Mouse (Mus musculus) heart, postnatal 0 days (tissue): ENCODE data around the gene Ahcyl2.

Experiments
- CTCF ChIP-seq: IDR thresholded peaks from 2 replicates; pipeline ENCODE4 v1.5.1; 2016; ENCODE audit warnings: antibody characterized with exemption, control low read depth, low read depth
- EP300 ChIP-seq: IDR thresholded peaks from 2 replicates; pipeline ENCODE4 v1.6.1; 2016; ENCODE audit warnings: antibody characterized with exemption, low read depth

DNA sequence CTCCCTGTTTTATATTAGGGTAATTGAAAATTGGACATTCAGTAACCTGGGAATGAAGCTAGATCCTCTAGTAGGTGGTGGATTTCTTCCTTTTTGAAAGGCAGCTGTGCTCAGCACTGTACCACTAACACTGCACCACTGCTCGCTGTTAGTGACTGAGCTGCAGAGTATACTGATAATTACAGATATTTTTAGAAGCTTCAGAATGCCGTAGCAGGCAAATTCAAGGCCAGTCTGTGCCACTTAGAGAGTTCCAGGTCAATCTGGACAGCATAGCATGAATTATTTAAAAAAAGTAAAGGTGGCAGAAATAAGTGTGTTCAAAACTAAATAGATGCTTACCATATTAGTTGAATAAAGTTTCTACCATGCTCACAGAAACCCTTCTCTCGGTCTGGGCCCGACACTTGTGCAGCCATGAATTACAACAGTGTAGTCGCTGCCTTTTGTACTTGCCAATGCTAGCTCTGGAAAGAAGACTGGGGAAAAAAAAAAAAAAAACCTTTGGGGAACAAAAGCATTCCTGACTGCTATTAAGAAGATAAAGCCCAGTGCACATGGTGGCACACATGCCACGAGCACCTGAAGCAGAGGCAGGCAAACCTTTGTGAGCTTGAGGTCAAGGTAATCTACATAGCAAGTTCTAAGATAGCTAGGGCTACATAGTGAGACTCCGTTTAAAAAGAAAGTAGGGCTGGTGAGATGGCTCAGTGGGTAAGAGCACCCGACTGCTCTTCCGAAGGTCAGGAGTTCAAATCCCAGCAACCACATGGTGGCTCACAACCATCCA, 99.3 kb downstream of the Ahcyl2 start:
- TF ChIP-seq EP300, result no peak
- TF ChIP-seq CTCF, result no peak
